Mouse (Mus musculus) c-Kit-positive CD71-positive TER-119-positive erythroid progenitor cells, embryonic 14.5 days (primary cell): Measurements from ENCODE around the gene Rbm25.
A peak's percentile ranks its signal among the peaks of the same experiment; 100 is the strongest.
"Not testable (repeated sequence)": the region's sequence is repeated elsewhere in the genome, so short reads cannot be mapped to it uniquely, and the experiment has no call there.

ENCODE experiments used
- DNase-seq: peaks from one replicate; pipeline ENCODE4 v3.0.0-alpha.2; 2013; ENCODE audit warnings: low spot score

The Rbm25 gene

DNA sequence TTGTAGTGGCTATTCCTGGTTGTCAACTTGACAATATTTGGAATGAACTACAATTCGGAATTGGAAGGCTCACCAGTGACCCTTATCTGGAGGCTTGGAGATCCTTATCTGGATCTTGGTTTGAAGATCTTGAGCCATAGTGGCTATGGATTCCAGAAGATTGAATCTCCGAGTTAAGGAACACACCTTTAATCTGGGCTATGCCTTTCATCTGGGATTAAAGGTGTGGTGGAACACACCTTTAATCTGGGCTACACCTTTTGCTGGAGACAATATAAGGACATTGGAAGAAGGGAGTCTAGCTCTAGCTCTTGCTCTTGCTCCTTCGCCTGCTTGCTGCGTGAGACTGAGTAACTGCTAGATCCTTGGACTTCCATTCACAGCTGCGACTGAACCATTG is at the start of gene Rbm25:
TSS of gene Rbm25 (plus strand) at position 301 of the 400 bp plus-strand sequence.
- not testable (repeated sequence) for DNase-seq

DNA sequence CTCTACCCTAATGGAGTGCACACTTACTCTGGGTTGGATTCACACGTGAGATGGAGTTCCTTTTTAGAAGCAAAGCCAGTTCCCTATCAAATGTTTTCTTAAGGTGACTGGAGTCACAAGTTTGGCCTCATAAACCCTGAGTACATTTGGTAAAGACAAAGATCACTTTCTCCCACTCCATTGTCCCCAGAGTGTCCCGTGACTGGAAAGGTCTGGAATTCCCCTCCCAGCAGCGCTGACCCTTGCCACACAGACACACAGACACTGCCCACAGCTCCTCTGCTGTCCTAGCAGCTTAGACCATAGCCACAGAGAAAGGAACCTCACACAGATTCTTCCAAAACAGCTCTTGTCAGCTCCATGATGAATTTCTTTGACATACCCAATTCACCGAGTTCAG is 48.9 kb upstream of the Rbm25 start:
- DNase-seq: no peak

DNA sequence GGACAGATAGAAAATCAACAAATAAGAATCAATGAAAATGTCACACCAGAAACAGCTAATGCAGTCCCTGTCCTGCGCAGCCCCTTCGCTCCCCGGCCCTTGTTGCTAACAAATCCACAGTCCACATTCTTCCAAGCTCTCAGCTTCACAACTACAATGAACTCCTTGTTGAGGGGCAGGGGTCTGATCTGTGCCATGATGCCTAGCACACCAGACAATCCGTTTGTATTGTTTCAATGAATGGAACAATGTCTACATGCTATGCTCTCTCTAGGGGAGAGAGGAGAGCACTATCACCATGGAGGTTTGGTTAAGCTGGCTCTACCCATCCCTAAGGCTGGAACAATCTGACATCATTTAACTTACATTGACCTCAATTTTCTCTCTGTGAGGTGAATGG is 48.3 kb upstream of the Rbm25 start:
- DNase-seq: no peak

DNA sequence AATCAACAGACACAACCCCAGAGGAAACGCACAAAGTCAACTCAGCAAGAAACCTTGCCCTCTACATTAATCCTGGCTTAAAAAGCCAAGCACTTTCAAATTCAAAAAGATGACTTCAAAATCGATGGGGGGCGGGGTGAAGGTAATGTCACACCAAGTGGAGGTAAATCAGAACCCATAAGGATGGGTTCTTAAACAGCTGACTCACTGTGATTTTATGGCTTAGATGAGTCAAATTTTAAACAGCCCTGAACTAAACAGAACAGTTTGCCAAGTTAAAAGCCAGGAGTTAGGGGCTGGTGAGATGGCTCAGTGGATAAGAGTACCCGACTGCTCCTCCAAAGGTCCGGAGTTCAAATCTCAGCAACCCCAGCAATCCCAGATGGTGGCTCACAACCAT is 44.4 kb upstream of the Rbm25 start:
- no peak for DNase-seq

DNA sequence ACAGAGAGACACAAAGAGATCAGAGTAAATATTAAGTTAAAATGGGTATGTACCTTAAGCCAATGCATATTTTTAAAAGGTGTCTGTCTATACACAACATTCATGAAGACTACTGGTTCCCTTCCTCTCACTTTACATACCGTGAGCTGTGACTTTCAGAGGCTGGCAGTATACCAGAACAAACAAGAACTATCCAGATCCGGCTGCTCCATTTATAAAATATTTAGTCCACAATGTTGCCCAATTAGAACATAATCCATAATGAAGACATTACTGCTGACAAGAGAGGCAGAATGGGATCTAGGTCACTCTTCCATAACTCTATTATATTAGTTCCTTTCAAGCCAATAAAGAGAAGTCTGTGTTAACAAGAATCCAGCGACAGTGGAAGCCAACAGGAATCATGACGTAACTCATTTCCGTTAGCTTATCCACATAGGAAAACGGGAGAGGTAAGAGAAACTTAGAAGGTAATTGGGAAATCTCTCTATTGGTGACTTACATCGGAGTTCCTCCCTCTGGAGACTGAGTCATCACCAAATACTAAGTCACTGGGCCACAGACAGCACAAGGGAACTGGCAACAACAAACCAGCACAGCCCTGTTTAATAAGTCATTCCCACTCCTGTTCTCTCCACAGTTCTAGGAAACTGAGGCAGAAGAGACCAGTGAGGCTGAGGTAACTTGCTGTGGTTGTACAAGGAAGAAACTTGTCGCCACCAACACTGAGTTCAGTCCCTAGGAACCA is 39.1 kb upstream of the Rbm25 start:
- no peak for DNase-seq

DNA sequence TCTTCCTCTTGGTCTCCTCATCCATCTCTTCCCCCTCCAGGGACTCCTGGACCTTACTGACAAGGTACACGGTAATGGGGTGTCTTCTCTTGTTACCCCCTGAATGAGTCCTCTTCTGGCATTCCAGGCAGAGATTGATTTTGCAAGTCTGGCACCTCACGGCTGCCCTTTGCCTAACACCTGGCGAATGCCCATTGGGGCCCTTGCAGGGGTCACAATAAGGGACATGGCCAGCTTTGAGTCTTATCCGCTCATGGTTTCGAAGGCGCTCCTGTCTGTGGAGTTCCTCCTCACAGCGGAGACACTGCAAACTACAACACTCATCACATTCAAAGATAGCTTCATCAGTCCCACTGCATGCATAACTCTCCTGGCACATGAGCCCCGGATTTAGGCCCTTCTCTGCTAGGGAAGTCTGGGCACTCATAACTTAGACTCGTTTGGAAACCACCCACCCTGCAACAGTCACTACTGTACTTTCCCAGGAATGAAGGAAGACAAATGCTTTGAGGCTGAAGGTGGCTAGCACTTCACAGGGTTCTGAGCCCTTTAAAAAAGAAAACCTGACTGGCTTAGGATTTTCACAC is 36.5 kb upstream of the Rbm25 start:
- no peak for DNase-seq

DNA sequence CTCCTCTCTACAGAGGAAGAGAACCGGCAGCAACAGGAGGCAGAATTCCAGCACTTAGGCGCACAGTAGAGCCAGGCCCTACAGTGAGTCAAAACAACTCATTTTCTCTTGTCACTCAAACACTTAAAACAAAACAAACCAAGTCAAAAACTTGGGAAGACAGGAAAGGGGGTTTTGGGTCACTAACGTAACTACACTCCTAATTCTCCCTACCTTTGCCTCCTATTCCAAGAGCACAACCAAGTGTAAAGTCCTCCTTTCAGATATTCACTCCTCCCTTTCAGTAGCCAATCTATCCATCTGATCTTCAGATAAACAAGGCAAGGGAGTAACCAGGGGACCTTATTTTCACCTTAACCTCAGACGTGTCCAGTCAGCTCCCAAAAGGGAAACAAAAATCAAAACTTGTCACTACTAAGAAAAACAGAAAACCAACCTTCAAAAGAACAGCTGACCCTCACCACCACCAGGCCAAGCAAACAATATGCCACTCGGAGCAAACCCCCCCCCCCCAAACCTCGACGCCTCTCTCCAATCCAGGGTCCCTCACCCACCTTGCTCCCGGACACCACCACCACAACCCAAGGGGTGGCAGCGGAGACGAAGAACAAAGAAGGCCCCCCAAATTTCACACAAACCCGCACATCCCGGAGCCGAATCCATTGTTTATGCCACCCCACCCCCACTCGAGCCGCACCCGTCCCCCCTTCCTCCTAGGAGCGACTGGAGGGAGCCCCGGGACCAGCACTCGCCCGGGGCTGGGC is 34.7 kb upstream of the Rbm25 start:
- DNase-seq: no peak

DNA sequence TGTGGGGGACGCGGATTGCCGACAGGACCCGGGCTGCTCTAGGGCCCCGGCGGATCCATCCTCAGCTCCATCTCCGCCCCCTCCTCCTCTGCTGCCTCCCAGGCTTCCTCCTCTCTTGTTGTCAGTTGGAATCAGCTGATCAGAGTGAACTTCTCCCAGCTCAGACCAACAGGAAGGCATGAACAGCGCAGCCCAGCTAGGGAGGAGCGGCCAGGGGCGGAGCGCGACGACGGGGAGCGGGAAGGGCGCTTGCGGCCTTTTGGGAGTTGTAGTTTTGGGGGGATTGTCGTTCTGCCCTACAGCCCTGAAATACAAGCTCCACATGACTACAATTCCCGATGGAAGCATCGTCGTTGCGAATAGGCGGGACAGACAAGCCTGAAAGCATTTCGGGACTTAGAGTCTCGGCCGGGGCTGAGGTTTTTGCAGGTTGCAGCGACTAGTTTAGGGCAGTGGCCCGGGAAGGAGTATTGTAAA is 34.0 kb upstream of the Rbm25 start, which contains the start of gene Zfyve1:
TSS of gene Zfyve1 (minus strand) at position 198 of the 477 bp plus-strand sequence.
- peak; percentile 94 for DNase-seq

DNA sequence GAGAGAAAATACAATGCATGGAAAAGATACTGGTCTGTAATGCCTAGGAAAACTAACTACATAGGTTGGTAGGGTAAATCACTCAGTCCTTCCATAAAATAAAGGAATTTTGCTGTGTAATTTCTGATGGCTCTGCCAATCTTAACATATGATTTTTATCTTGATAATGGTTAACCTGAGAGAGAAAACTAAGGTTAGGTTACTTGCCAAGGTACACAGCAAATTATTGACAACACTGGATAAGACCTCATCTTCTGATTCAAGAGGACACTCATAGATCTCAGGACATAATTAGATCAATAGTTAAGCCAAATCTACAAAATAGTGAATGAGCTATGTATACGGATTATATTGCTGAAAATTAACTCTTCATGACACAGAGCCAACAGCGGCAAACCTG is 33.2 kb upstream of the Rbm25 start:
- DNase-seq: no peak

DNA sequence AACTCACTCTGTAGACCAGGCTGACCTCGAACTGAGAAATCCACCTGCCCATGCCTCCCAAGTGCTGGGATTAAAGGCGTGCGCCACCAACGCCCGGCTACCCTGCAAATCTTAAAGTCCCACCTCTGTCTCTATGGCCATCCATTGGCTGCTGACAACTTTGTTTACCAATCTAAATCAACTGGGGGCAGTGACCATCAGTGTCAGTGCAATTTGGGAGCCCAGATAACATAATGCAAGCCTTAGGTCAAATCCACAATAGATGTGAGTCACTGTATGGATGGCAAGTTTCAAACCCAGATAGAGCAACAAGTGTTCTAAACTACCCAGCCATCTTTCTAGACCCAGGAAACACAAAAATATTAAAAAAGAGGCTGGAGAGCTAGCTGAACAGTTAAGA is 28.8 kb upstream of the Rbm25 start:
- no peak for DNase-seq

DNA sequence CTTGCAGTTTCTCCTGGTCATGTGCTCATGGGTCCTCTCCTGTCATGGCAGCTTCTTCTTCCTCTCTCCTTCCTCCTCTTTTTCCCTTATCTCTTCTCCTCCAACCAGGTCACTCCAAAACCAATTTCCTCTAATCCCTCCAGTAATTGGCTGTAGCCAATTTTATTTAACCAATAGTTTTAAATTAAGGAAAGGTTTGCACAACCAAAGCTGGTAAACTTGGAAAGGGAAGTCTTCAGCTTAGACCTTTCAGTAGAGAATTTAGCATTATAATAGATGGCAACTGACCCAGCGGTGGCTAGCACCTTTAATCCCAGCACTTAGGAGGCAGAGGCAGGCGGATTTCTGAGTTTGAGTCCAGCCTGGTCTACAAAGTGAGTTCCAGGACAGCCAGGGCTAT is 24.6 kb upstream of the Rbm25 start:
- not testable (repeated sequence) for DNase-seq

DNA sequence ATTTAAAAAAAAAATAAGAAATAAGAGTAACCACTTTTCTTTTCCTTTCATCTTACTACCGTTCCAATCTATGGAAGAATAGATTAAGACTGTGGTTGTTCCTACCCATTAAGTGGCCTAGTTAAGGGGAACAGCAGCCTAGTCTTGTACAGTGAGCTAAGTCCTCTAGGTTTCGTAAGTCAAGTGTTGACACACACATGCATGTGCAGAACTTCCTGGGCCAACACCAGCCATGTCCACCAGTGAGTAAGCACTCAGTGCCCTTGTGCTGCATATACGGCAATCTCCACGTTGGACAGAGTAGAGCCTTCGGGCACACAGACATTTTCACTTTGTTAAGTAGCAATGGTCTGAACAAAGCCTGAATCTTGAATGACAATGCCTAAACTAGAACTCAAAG is 13.8 kb upstream of the Rbm25 start:
- no peak for DNase-seq

DNA sequence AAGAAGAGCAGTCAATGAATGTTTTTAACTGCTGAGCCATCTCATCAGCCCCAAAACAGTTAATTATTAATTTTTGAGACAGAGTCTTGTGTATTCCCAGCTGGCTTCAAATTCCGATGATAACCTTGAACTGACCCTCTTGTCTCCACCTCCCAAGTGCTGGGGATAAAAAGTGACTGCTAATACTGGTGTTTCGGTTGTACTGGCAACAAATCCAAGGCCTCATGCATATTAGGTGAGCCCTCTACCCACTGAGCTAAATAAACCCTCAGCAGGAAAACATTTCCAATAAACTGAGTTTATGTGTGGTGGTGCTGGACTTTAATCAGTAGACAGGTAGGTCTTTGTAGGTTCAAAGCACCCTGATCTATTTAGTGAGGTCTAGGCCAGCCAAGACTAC is 12.1 kb upstream of the Rbm25 start:
- no peak for DNase-seq

DNA sequence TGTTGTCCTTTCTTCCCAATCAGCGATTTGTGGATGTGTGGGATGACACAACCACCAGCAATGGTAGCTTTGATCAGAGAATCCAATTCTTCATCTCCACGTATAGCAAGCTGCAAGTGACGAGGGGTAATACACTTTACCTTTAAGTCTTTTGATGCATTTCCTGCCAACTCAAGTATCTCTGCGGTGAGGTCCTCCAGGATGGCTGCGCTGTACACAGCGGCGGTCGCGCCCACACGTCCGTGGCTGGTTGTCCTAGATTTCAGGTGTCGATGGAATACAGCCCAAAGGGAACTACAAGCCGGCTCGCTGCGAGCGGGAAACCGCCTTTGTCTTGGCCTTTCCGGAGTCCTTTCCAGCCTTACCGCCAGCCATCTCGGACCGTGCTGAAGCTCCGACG is 10.3 kb upstream of the Rbm25 start:
- not testable (repeated sequence) for DNase-seq

DNA sequence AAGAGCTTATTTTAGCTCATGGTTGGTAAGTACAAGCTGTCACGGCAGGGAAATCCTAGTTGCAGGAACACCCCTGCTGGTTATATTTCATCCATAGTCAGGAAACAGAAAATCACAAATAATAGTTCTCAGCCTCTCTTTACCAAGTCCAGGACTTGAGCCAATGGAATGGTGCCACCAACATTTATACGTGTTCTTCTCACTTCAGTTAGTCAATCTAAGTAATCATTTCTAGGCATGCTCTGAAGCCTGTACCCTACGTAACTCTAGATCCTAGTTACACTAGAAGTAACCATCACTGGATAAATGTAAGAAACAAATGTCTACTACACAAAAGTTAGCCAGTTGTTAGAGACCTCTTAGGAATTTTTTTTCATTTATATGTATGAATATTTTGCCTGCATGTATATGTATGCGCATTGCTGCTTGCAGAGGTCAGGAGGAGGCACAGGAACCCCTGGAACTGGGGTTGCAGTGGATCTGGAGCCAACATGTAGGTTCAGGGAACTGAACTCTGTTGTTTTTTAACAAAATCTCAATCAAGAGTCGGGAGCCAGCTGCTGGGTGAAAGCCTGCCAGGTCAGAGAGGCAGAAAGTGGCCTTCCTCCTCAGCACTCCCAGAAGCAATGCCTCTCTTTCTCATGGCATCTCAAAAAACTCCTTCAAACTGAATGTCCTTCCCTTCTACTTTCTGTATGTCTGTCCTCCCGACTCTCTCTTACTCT is 8.8 kb upstream of the Rbm25 start:
- DNase-seq: no peak

DNA sequence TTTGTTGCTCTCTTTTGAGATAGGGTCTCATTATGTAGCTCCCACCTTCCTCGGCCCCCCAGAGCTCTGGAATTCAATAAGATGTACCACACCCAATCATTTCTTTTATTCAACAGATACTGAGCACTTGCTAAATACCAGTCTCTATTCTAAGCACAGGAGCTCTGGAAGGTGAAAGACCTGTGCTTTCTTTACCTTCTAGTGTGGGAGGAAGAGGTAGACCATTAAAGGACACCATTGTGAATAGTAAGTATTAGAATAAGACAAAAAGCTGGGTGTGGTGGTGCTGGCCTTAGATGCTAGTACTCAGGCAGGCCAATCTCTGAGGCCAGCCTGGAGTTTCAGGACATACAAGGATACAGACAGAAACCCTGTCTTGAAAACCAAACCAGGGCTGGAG is 6.7 kb upstream of the Rbm25 start:
- DNase-seq: no peak

DNA sequence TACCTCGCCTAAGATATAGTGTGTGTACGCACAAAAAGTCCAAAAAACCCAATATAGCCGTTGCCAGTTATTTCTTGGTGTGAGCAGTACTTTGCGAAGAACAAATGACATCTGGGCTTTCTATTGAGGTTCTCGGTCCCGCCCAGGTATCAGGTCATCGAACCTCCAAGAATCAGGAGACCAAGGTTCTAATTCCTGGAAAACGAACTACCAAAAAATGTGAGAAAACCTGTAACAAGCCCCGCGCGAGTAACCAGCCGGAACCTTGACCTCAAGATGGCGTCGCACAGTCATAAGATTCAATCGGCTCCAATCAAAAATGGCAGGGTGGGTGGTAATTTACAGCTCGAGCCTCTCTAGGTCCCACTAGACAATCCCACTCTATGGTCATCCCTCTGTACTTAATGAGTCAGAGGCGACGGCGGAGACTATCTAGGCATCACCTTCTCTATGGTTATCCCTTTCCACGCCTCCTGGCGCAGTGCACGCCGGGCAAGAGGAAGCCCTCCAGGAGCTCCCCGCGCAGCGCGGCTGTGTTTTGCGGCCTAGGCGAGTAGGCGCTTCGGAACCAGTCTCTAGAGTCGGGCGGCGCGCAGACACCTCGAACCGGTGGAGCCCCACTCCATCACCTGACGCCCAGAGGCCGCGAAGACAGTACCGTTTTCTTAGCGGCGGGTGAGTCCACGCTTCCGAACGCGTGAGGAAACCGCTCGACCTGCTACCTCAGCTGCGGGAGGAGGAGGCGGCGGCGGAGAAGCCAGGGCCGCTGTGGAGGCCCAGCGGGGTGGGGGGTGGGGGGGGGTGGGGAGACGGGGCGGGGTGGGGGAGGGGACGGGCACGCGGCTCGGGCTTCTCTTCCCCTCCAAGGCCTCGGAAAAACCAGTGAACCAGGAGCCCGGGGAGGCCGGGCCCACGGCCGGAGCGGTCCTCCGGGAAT is 975 bp downstream of the Rbm25 start:
- DNase-seq: peak; percentile 98

DNA sequence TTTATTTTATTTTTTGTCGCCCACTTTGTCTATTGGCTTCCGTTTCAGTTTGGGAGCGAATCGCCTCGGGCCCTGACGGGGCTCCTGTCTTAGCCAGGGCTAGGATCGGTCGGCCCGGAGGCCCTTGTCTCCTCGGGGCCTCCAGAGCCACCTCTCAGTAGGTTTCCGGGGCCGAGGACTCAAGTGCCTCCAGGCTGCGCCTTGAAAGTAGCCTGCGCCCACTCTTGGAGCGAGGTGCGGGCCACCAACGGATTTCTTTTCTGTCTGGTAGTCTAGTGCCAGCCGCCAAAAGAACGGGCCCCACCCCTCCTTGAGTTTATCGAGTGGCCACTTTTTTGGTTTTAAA is 1.6 kb downstream of the Rbm25 start:
- peak; percentile 54 for DNase-seq

DNA sequence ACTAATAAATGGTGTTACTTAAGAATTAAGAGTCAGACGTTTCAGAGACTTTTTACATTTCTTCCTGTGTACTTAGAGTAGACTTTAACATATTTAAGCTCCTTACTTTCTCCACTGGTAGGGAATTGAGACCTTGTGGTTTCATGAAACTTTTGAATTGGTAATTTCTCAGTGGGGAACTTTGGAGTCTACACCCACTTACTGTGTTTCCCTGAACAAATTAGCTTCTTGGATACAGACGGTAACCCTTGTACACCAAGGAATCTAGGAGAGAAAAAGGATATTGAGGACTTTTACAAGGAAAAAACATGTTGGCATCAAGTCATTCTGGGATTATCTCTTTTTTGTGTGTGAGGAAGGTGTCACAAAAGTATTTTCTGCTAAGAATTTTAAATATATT is 2.8 kb downstream of the Rbm25 start:
- DNase-seq: no peak

DNA sequence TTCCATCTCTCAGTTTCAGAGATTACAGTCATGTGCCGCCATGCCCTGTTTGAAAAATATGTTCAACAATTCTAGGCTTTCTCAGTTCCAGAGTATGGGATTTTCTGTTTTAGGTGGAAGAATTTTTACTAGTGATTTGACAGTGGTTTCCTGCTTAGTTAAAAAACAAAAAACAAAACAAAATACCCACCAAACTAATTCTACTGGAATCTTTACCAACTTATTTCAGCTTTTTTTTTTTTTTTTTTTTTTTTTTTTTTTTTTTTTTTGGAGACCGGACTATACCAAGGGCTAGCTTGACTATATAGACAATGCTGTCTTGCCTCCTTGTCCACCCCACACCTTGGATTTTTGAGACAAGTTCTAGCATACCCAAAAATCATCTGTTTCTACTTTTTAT is 10.2 kb downstream of the Rbm25 start:
- no peak for DNase-seq

DNA sequence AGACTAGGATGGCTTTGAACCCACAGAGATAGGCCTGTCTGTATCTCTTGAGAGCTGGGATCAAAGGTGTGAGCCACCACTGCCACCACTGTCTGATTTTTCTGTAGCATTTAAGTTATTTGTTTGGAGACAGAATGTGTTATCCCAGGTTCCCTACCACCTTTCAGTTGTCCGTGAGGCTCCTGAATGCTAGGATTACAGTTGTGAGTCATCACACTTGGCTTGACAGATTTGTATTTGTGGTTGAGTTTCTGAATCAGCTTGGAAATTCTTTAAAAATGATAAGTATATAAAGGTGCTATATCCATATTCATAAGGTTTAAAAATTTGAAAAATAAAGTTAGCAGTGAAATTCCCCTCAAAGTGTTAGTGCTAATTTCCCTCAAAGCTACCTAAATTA is 12.1 kb downstream of the Rbm25 start:
- DNase-seq: no peak
